Mouse (Mus musculus) MEL (cell line): ENCODE data around the gene Inpp4b. TPM values are rescaled to one million over a fixed set of nuclear protein-coding genes. Genes with fewer than 3 reads are reported as not detected.

Experiments used
- DNase-seq: peaks from one replicate; pipeline ENCODE4 v3.0.0; 2011; ENCODE audit warnings: low read depth, low spot score
- H3K27ac ChIP-seq: 2 replicates; pipeline ENCODE4 v1.5.1; 2012; ENCODE audit warnings: low read depth, mild to moderate bottlenecking, control low read depth, low read length, moderate library complexity; ENCODE audit not compliant: control insufficient read depth
- H3K27me3 ChIP-seq, 2 experiments: fragments of 150-350 bp in 1 of 2; sonication (generic) in 1 of 2; 2 replicates each; pipeline ENCODE4 v1.6.1; 2012; ENCODE audit warnings: low read length in 2 of 2, mild to moderate bottlenecking in 2 of 2, improper control_type of control experiment in 1 of 2, moderate library complexity in 1 of 2; ENCODE audit not compliant: insufficient read depth in 2 of 2, control insufficient read depth in 1 of 2
- H3K36me3 ChIP-seq, 2 experiments: 2 replicates each; pipeline ENCODE4 v1.6.1; 2012 to 2014; ENCODE audit warnings: low read length in 2 of 2, improper control_type of control experiment in 1 of 2, inconsistent platforms in 1 of 2, mild to moderate bottlenecking in 1 of 2; ENCODE audit not compliant: insufficient read depth in 2 of 2, control insufficient read depth in 1 of 2
- H3K4me1 ChIP-seq, 2 experiments: fragments of 150-350 bp in 1 of 2; sonication (generic) in 1 of 2; 2 replicates each; pipeline ENCODE4 v1.6.1; 2012; ENCODE audit warnings: low read length in 2 of 2, improper control_type of control experiment in 1 of 2, mild to moderate bottlenecking in 1 of 2; ENCODE audit not compliant: insufficient read depth in 2 of 2, control insufficient read depth in 1 of 2
- H3K4me3 ChIP-seq, 2 experiments: fragments of 150-350 bp in 1 of 2; sonication (generic) in 1 of 2; 2 replicates each; pipeline ENCODE4 v1.5.1; 2012; ENCODE audit warnings: low read depth in 2 of 2, low read length in 2 of 2, mild to moderate bottlenecking in 2 of 2, moderate library complexity in 2 of 2, control low read depth in 1 of 2, improper control_type of control experiment in 1 of 2; ENCODE audit not compliant: control insufficient read depth in 1 of 2, insufficient read depth in 1 of 2
- H3K79me2 ChIP-seq: 2 replicates; pipeline ENCODE4 v1.6.1; 2012; ENCODE audit warnings: mild to moderate bottlenecking, low read length, moderate library complexity; ENCODE audit not compliant: control insufficient read depth, poor library complexity, insufficient read depth
- H3K9ac ChIP-seq: 2 replicates; pipeline ENCODE4 v1.6.1; 2012; ENCODE audit warnings: low read depth, mild to moderate bottlenecking, control low read depth, low read length, moderate library complexity; ENCODE audit not compliant: control insufficient read depth, poor library complexity, severe bottlenecking
- H3K9me3 ChIP-seq: fragments of 150-350 bp; sonication (generic); replicated peaks from 2 replicates; pipeline ENCODE4 v1.6.1; 2012; ENCODE audit warnings: mild to moderate bottlenecking, low read length, improper control_type of control experiment, moderate library complexity; ENCODE audit not compliant: insufficient read depth
- CHD1 ChIP-seq: IDR thresholded peaks from 2 replicates; pipeline ENCODE4 v1.6.1; 2012; ENCODE audit warnings: low read depth, mild to moderate bottlenecking, inconsistent platforms, low read length, improper control_type of control experiment
- CHD2 ChIP-seq: IDR thresholded peaks from 2 replicates; pipeline ENCODE4 v1.6.1; 2011; ENCODE audit warnings: low read length, improper control_type of control experiment
- CTCF ChIP-seq, 3 experiments: IDR thresholded peaks in 2 of 3; conservative IDR thresholded peaks in 1 of 3; 2 replicates each; pipeline ENCODE4 v1.5.1; 2011 to 2012; ENCODE audit warnings: low read length in 3 of 3, low read depth in 2 of 3, mild to moderate bottlenecking in 2 of 3, improper control_type of control experiment in 1 of 3, inconsistent platforms in 1 of 3, mixed read lengths in 1 of 3, moderate library complexity in 1 of 3; ENCODE audit not compliant: control insufficient read depth in 1 of 3, insufficient read depth in 1 of 3, poor library complexity in 1 of 3, severe bottlenecking in 1 of 3
- E2F4 ChIP-seq: IDR thresholded peaks from 2 replicates; pipeline ENCODE4 v1.6.1; 2011; ENCODE audit warnings: low read depth, low read length, improper control_type of control experiment, borderline replicate concordance
- ELF1 ChIP-seq: IDR thresholded peaks from 2 replicates; pipeline ENCODE4 v1.6.1; 2014; ENCODE audit warnings: low read depth, mild to moderate bottlenecking, inconsistent platforms, low read length, improper control_type of control experiment, moderate library complexity
- EP300 ChIP-seq, 2 experiments: IDR thresholded peaks; 2 replicates each; pipeline ENCODE4 v1.6.1; 2011; ENCODE audit warnings: improper control_type of control experiment in 2 of 2, low read length in 2 of 2, low read depth in 1 of 2, mild to moderate bottlenecking in 1 of 2
- GABPA ChIP-seq: IDR thresholded peaks from 2 replicates; pipeline ENCODE4 v1.6.1; 2012; ENCODE audit warnings: low read depth, mild to moderate bottlenecking, inconsistent platforms, low read length, improper control_type of control experiment, moderate library complexity
- GATA1 ChIP-seq: IDR thresholded peaks from 2 replicates; pipeline ENCODE4 v1.6.1; 2011; ENCODE audit warnings: low read depth, low read length, improper control_type of control experiment
- HCFC1 ChIP-seq: IDR thresholded peaks from 2 replicates; pipeline ENCODE4 v1.6.1; 2012; ENCODE audit warnings: low read depth, mild to moderate bottlenecking, inconsistent platforms, low read length, improper control_type of control experiment, moderate library complexity
- JUND ChIP-seq: IDR thresholded peaks from 2 replicates; pipeline ENCODE4 v1.6.1; 2011; ENCODE audit warnings: low read depth, mild to moderate bottlenecking, improper control_type of control experiment, low read length
- KAT2A ChIP-seq: conservative IDR thresholded peaks from 2 replicates; pipeline ENCODE4 v1.6.1; 2012; ENCODE audit warnings: low read depth, low read length, improper control_type of control experiment, inconsistent platforms
- MAFK ChIP-seq: IDR thresholded peaks from 2 replicates; pipeline ENCODE4 v1.6.1; 2011; ENCODE audit warnings: low read depth, mild to moderate bottlenecking, low read length, improper control_type of control experiment, borderline replicate concordance
- MAX ChIP-seq: IDR thresholded peaks from 2 replicates; pipeline ENCODE4 v1.6.1; 2011; ENCODE audit warnings: low read length, improper control_type of control experiment
- MAZ ChIP-seq: IDR thresholded peaks from 2 replicates; pipeline ENCODE4 v1.6.1; 2012; ENCODE audit warnings: low read depth, mild to moderate bottlenecking, inconsistent platforms, low read length, improper control_type of control experiment
- MEF2A ChIP-seq: IDR thresholded peaks from 2 replicates; pipeline ENCODE4 v1.6.1; 2014; ENCODE audit warnings: low read depth, mild to moderate bottlenecking, inconsistent platforms, low read length, improper control_type of control experiment; ENCODE audit not compliant: poor library complexity, insufficient replicate concordance, severe bottlenecking; ENCODE audit errors: extremely low read depth
- MXI1 ChIP-seq: IDR thresholded peaks from 2 replicates; pipeline ENCODE4 v1.6.1; 2011; ENCODE audit warnings: mild to moderate bottlenecking, low read depth, low read length, improper control_type of control experiment
- MYB ChIP-seq: IDR thresholded peaks from 2 replicates; pipeline ENCODE4 v1.6.1; 2011; ENCODE audit warnings: mild to moderate bottlenecking, low read depth, low read length, improper control_type of control experiment
- MYC ChIP-seq: IDR thresholded peaks from 2 replicates; pipeline ENCODE4 v1.6.1; 2011; ENCODE audit warnings: low read depth, mild to moderate bottlenecking, low read length, improper control_type of control experiment, moderate library complexity
- NELFE ChIP-seq: IDR thresholded peaks from 2 replicates; pipeline ENCODE4 v1.6.1; 2011; ENCODE audit warnings: low read depth, low read length, improper control_type of control experiment
- NRF1 ChIP-seq: IDR thresholded peaks from 2 replicates; pipeline ENCODE4 v1.6.1; 2014; ENCODE audit warnings: low read depth, mild to moderate bottlenecking, inconsistent platforms, low read length, improper control_type of control experiment, moderate library complexity; ENCODE audit not compliant: poor library complexity, insufficient read depth, severe bottlenecking
- POLR2A ChIP-seq, 2 experiments: IDR thresholded peaks; 2 replicates each; pipeline ENCODE4 v1.6.1; 2011 to 2012; ENCODE audit warnings: low read length in 2 of 2, mild to moderate bottlenecking in 2 of 2, control low read depth in 1 of 2, improper control_type of control experiment in 1 of 2, low read depth in 1 of 2, moderate library complexity in 1 of 2; ENCODE audit not compliant: control insufficient read depth in 1 of 2, insufficient read depth in 1 of 2, poor library complexity in 1 of 2
- POLR2AphosphoS2 ChIP-seq: IDR thresholded peaks from 2 replicates; pipeline ENCODE4 v1.6.1; 2011; ENCODE audit warnings: low read length, improper control_type of control experiment
- POLR2AphosphoS5 ChIP-seq: IDR thresholded peaks from 2 replicates; pipeline ENCODE4 v1.6.1; 2012; ENCODE audit warnings: low read depth, borderline replicate concordance, mild to moderate bottlenecking, inconsistent platforms, low read length, moderate library complexity, mixed read lengths
- RAD21 ChIP-seq: IDR thresholded peaks from 2 replicates; pipeline ENCODE4 v1.6.1; 2011; ENCODE audit warnings: mild to moderate bottlenecking, low read depth, low read length, improper control_type of control experiment
- RCOR1 ChIP-seq: IDR thresholded peaks from 2 replicates; pipeline ENCODE4 v1.6.1; 2012; ENCODE audit warnings: low read depth, mild to moderate bottlenecking, inconsistent platforms, low read length, improper control_type of control experiment
- SIN3A ChIP-seq: IDR thresholded peaks from 2 replicates; pipeline ENCODE4 v1.6.1; 2012; ENCODE audit warnings: low read length, improper control_type of control experiment, inconsistent platforms
- SMC3 ChIP-seq: IDR thresholded peaks from 2 replicates; pipeline ENCODE4 v1.6.1; 2011; ENCODE audit warnings: low read depth, low read length, improper control_type of control experiment
- TAL1 ChIP-seq: IDR thresholded peaks from 2 replicates; pipeline ENCODE4 v1.6.1; 2012; ENCODE audit warnings: mild to moderate bottlenecking, inconsistent platforms, low read length, moderate library complexity, mixed read lengths
- TBP ChIP-seq: IDR thresholded peaks from 2 replicates; pipeline ENCODE4 v1.8.0; 2011; ENCODE audit warnings: low read depth, low read length, improper control_type of control experiment
- UBTF ChIP-seq: IDR thresholded peaks from 2 replicates; pipeline ENCODE4 v1.6.1; 2012; ENCODE audit warnings: low read depth, mild to moderate bottlenecking, inconsistent platforms, low read length, improper control_type of control experiment, moderate library complexity, borderline replicate concordance; ENCODE audit not compliant: insufficient read depth
- ZC3H11A ChIP-seq: IDR thresholded peaks from 2 replicates; pipeline ENCODE4 v1.6.1; 2012; ENCODE audit warnings: low read depth, mild to moderate bottlenecking, inconsistent platforms, low read length, improper control_type of control experiment
- ZMIZ1 ChIP-seq: IDR thresholded peaks from 2 replicates; pipeline ENCODE4 v1.6.1; 2012; ENCODE audit warnings: low read depth, mild to moderate bottlenecking, inconsistent platforms, low read length, improper control_type of control experiment, moderate library complexity
- ZNF384 ChIP-seq: IDR thresholded peaks from 2 replicates; pipeline ENCODE4 v1.6.1; 2012; ENCODE audit warnings: low read depth, mild to moderate bottlenecking, inconsistent platforms, low read length, improper control_type of control experiment
- polyA plus RNA-seq, 2 experiments: library from polyadenylated mRNA; stranded (reverse) in 1 of 2; unstranded in 1 of 2; fragments of >175 nt in 1 of 2; fragments of >200 nt in 1 of 2; gene quantifications; 2 replicates each; pipeline versions ENCODE4 v1.2.1 to v1.2.4; 2012; ENCODE audit warnings: low replicate concordance in 2 of 2, low read depth in 1 of 2; ENCODE audit not compliant: insufficient read length in 2 of 2, insufficient read depth in 1 of 2, missing spikeins in 1 of 2
- total RNA-seq: library from RNA; depleted of rRNA; stranded (reverse); fragments of 300-350 nt; gene quantifications from 2 replicates; pipeline ENCODE4 v1.2.3, GENCODE M21; 2012

Inpp4b gene
- total and polyA plus RNA-seq, 3 experiments: 12.3 to 26.9 (median 13.6) TPM

GRCm38 (mm10) chr8:81766033-81766432 is 423.7 kb downstream of the Inpp4b start (continued):
- peak; percentile 48 for TF ChIP-seq HCFC1
- TF ChIP-seq MYC: no peak; the same call in 1 of the 2 replicates

GRCm38 (mm10) chr8:81767411-81768312 is 425.3 kb downstream of the Inpp4b start:
- Histone ChIP-seq H3K4me1 (peaks cover 25 to 26% of the 10 kb centered on the region in 2 experiments), H3K27ac (peak overlapping the region; percentile 97), H3K36me3 (peaks cover 0 to 46% of the 10 kb centered on the region in 2 experiments; a peak in 2 of 4 replicates), H3K27me3 (no peaks in the 10 kb centered on the region), H3K79me2 (peaks cover 19% of the 10 kb centered on the region), H3K9me3 (no peaks in the 10 kb centered on the region), H3K4me3 (peak overlapping the region; percentile 62 to 97), H3K9ac (peak overlapping the region; percentile 73)
- peak; percentile 89 for DNase-seq
- no peak for TF ChIP-seq UBTF
- no peak for TF ChIP-seq ZC3H11A
- no peak; the same call in 1 of the 2 replicates for TF ChIP-seq KAT2A
- no peak for TF ChIP-seq MAFK
- no peak for TF ChIP-seq ZNF384
- peak; percentile 50 to 65; a peak in 3 of 4 replicates for TF ChIP-seq POLR2A (IDR thresholded peaks at IDR 0.05; ENCODE audit: control insufficient read depth in 1 of 2, insufficient read depth in 1 of 2, low read depth in 1 of 2, low read length in 2 of 2, poor library complexity in 1 of 2)
- TF ChIP-seq JUND: peak; percentile 79; the same call in 1 of the 2 replicates
- TF ChIP-seq MAX: peak; percentile 97
- TF ChIP-seq E2F4: no peak
- no peak; the same call in 1 of the 2 replicates for TF ChIP-seq POLR2AphosphoS2
- TF ChIP-seq MEF2A: no peak
- TF ChIP-seq NELFE: peak; percentile 39; the same call in 1 of the 2 replicates
- TF ChIP-seq ZMIZ1: no peak; the same call in 1 of the 2 replicates
- TF ChIP-seq POLR2AphosphoS5: no peak
- TF ChIP-seq SMC3: no peak
- no peak for TF ChIP-seq CTCF (IDR thresholded peaks at IDR 0.05 in 2 of 3, conservative IDR thresholded peaks at IDR 0.05 in 1 of 3; ENCODE audit: control insufficient read depth in 1 of 3, insufficient read depth in 1 of 3, low read depth in 2 of 3, low read length in 3 of 3, poor library complexity in 1 of 3, severe bottlenecking in 1 of 3)
- no peak for TF ChIP-seq RCOR1
- TF ChIP-seq EP300 (IDR thresholded peaks at IDR 0.05; ENCODE audit: low read depth in 1 of 2, low read length in 2 of 2): no peak; a peak in 2 of 4 replicates
- peak; percentile 81 for TF ChIP-seq MXI1
- TF ChIP-seq ELF1: no peak
- no peak for TF ChIP-seq TAL1
- TF ChIP-seq GATA1: peak; percentile 5; the same call in 1 of the 2 replicates
- 0 out of 2 replicates have a peak, but pooled peaks have one; percentile 13 for TF ChIP-seq CHD1
- TF ChIP-seq SIN3A: peak; percentile 80
- TF ChIP-seq GABPA: no peak
- 0 out of 2 replicates have a peak, but pooled peaks have one; percentile 33 for TF ChIP-seq HCFC1
- no peak for TF ChIP-seq NRF1
- peak; percentile 78 for TF ChIP-seq TBP
- peak; percentile 93 for TF ChIP-seq MYC
- TF ChIP-seq MAZ: no peak
- no peak for TF ChIP-seq RAD21
- no peak for TF ChIP-seq MYB
- TF ChIP-seq CHD2: no peak
